Mouse (Mus musculus) spleen, adult 10 weeks (tissue): ENCODE measurements around the gene Trp53rka. TPM values are rescaled to one million over a fixed set of nuclear protein-coding genes. Genes with fewer than 3 reads are reported as not detected.

Experiments used
- polyA plus RNA-seq: library from polyadenylated mRNA; stranded (reverse); fragments of 350-450 nt; fragmentation: Illumina TruSeq; extraction: RNeasy Lipid Tissue Mini Kit (QIAGEN cat#74804); gene quantifications from one replicate; pipeline ENCODE4 v1.2.3, GENCODE M21; 2015; ENCODE audit warnings: low replicate concordance; ENCODE audit not compliant: insufficient read depth

Trp53rka gene
- 18.6 TPM for polyA plus RNA-seq

DNA sequence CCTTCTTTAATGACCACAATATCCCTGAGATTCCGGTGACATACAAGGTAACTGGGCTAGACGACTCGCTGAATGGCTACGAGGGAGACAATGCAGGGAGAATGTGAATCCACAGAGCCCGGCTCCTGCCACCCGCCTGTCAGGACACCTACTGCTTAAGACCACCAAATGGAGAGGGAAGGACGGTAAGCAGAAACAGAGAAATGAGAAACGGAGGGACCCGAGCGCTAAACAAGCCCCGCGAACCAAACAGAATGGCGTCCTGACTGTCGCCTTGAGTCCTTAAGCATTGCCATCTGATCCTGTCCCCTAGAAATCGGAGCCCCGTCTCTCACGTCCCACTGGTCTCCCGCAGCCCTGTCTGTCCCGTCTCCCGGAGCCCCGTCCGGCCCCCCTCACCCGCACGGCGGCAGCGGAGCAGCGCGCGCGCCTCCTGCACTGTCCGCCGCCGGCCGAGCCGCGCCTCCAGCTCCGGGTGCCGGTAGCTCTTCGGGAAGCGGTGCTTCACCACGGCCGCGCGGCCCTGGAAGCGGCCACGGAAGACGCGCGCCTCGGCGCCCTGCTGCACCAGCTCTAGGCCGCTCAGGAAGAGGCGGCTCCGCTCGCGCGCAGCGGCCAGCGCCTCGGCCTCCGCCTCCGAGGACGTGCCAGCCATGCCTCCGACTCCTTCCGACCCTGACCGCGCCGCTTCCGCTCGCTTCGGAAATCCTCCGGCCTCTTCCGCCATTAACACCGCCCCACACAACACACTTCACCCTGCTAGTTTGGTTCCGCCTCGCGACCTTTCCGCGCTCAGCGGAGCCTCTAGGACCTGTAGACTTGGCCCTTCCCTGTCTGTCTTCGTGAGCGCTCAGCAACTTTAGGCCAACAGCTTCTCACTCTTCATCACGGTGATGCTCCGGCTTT, at the start of gene Trp53rka:
TSS of gene Trp53rka (minus strand) at position 677 of the 906 bp plus-strand sequence.

DNA sequence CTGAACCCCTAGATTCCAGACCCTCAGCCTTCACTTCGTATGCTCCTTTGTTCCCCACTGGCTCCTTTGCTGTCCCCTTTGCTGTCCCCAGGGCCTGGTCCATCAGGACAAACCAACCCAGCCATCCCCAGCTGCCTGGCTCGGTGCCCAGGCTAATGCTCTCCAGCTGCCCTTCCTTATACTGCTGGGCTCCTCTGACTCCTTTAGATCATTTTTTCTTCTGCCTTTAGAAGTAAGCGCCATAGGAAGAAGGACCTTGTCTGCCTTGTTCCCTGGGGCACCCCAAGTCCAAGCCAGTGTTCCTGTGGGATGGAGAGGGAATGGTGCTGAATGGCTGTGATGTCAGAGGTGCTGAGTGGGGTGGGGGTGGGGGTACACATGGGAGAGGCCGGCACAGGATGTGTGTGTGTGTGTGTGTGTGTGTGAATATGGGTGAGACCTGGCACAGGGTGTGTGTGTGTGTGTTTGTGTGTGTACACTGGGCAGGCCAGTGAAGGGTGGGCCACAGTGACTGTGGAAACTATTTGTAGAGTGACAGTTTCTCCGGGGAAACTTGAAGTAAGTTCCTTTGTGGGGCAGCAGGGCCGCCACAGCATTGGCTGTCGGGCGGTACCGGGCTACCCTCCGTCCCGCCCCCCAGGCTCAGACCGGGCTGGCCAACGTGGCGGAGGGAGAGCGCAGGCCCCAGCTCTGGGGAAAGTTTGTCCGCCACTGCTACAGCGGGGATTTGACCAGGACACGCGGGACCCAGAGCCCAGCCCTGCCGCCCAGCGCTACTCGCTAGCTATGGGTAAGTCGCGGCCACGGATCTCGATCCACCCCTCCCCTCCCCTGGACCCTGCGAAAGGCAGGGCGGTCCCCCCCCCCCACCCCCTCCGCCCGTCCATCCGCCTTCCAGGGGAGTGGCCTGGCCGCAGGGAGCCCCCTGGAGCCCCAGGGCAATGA, 10.4 kb upstream of the Trp53rka start, which contains the start of gene Slc2a10:
TSS of gene Slc2a10 (plus strand) at position 529 of the 945 bp plus-strand sequence.

DNA sequence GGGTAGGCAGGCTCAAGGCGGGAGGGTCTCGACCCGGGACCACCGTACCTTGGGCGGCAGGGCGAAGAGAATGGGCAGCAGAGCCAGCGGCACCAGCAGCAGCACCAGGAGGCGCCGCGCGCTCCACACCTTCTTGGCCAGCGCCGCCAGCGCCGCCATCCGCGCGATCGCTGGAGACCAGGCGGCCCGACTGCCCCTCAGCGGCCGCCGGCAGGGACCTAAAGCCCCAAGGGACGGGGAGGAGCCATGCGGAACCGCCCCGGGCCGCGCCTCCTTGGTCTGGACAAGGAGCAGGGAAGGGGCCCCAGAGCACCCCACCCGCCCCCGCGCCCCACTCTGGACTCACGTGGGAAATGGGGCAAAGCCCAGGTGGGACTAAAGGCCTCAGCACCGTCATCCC, 20.1 kb downstream of the Trp53rka start, which contains the start of gene Slc13a3:
TSS of gene Slc13a3 (minus strand) at position 228 of the 400 bp plus-strand sequence.

Other genes starting within 250 kb of the Trp53rka start
- 33.1 TPM for gene Slc35c2, start 205.5 kb downstream of the Trp53rka start, polyA plus RNA-seq
- gene Elmo2, start 166.8 kb downstream of the Trp53rka start, polyA plus RNA-seq, result 27.9 TPM
- not detected for gene Zfp663, start 124.6 kb downstream of the Trp53rka start, polyA plus RNA-seq
- gene Zfp334, start 105.1 kb downstream of the Trp53rka start, polyA plus RNA-seq, result 0.87 TPM
- 0.79 TPM for gene Ocstamp, start 92.9 kb downstream of the Trp53rka start, polyA plus RNA-seq
- 0.26 TPM for gene Slc13a3, start 20.1 kb downstream of the Trp53rka start, polyA plus RNA-seq
- gene Slc2a10, start 10.5 kb upstream of the Trp53rka start, polyA plus RNA-seq, result 0.57 TPM
- gene Eya2, start 101.7 kb upstream of the Trp53rka start, polyA plus RNA-seq, result 1.6 TPM